In genomic region chr12:78800036-78800435, GRCm38 (mm10) we compare ENCODE assay signal across 25 mouse cellular contexts.
"Had no signal": no experiment of that assay in that cellular context is flagged by ENCODE, and none has a peak within 500 bp of the region (broad histone marks: within the 10 kb centered on the region; RNA-seq: fewer than 3 reads in every experiment).

No protein-coding gene starts in this region.

- H3K27me3 ChIP-seq: limb, embryonic 13.5 days; liver, embryonic 12.5 days; liver, embryonic 15.5 days; lung, embryonic 15.5 days; megakaryocyte, embryonic 14.5 days; neural tube, embryonic 12.5 days; neural tube, embryonic 15.5 days; stomach, embryonic 15.5 days had no signal

- ATAC-seq: intestine, postnatal 0 days; liver, embryonic 12.5 days had no signal

- H3K36me3 ChIP-seq: stomach, embryonic 15.5 days had no signal

- H3K4me3 ChIP-seq: limb, embryonic 13.5 days; liver, embryonic 12.5 days; liver, embryonic 15.5 days; lung, embryonic 15.5 days; megakaryocyte, embryonic 14.5 days; midbrain, embryonic 10.5 days; neural tube, embryonic 12.5 days; neural tube, embryonic 15.5 days; stomach, embryonic 15.5 days had no signal

- H3K27ac ChIP-seq: kidney, postnatal 0 days; limb, embryonic 13.5 days; liver, embryonic 12.5 days; liver, embryonic 15.5 days; lung, embryonic 15.5 days; midbrain, embryonic 10.5 days; neural tube, embryonic 12.5 days; neural tube, embryonic 15.5 days; stomach, embryonic 15.5 days had no signal

- H3K4me1 ChIP-seq: limb, embryonic 13.5 days; liver, embryonic 12.5 days; liver, embryonic 15.5 days; lung, embryonic 15.5 days; midbrain, embryonic 10.5 days; neural tube, embryonic 12.5 days; neural tube, embryonic 15.5 days; stomach, embryonic 15.5 days had no signal

- DNase-seq: kidney, adult 2 months; kidney, postnatal 25 days; left cerebral cortex, postnatal 4 days; liver; lung, adult 18-20 months; lung, postnatal 10 days; lung, postnatal 36 days; midbrain, embryonic 14.5 days; retina, postnatal 1 day; right cerebral cortex, postnatal 25 days; spleen, adult 18-20 months; thymus, adult 2 months; thymus, postnatal 14 days; thymus, postnatal 4 days had no signal
